Mouse (Mus musculus) erythroblast, embryonic 14.5 days (primary cell): ENCODE data around the gene Fgfr2.

ENCODE experiments used
- GATA1 ChIP-seq: IDR thresholded peaks from 2 replicates; pipeline ENCODE4 v1.6.1; 2012; ENCODE audit warnings: low read length, inconsistent platforms, mixed read lengths
- TAL1 ChIP-seq: IDR thresholded peaks from 3 replicates; pipeline ENCODE4 v1.6.1; 2012; ENCODE audit warnings: low read length, inconsistent platforms, mixed read lengths

DNA sequence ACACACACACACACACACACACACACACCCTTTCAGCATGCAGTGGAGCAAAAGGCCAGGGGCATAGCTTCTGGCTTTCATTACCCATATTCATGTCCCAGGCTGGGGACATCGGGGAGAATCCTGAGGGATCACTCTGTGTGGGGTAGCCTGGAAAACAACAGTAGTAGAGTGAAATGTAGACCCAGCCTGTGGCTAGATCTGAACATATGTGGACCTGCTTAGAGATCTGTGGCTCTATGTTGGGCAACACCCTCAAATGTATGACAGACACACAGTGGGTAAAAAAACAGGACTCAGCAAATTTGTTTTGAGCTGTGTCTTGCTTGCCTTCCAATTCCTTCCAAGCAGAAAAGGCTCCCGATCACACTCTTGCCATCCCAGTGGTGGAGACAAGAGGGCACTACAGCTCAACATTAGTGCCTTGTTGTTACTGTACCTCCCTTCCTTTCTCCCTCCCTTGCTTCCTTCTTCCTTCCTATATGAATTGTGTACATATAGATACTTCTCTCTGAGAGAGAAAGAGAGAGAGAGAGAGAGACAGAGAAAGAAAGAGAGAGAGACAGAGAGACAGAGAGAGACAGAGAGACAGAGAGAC lies 2000.8 kb downstream of the Fgfr2 start:
- TF ChIP-seq GATA1 = no peak
- no peak for TF ChIP-seq TAL1
